Mouse (Mus musculus): ENCODE measurements at regions not wholly inside any gene's neighbourhood (a gene's known extent, or its start where the extent isn't known, plus 50 kb on each side); places are given as distances from the start of the nearest gene placed in this dataset.

GRCm38 (mm10) chr15:38410462-38410861 is 985.1 kb downstream of the 4930447A16Rik start:
- DNase-seq, result peak; percentile 75

DNA sequence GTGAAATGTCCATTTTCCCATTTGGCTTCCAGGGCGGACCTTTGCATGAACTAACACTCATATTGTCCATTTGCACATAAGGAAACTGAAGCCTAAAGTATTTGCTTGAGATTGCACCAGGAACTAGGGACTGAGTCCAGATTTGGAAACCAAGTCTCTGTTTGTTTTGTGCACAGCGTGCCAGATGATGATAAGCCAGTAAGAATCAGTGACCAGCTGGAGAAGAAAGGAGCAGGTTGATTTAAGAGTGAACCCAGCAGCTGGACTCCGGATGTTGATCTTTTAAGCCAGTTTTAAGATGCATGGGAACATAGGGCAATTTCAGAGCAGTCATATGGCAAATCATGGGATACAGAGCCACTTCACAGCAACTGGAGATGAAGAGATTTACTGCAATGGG is 987.1 kb downstream of the 4930447A16Rik start:
- peak; percentile 83 for DNase-seq

GRCm38 (mm10) chr15:38413329-38413728 is 988.0 kb downstream of the 4930447A16Rik start:
- DNase-seq, result peak; percentile 85

GRCm38 (mm10) chr15:38414318-38415090 is 989.1 kb downstream of the 4930447A16Rik start:
- DNase-seq, result peak; percentile 92

DNA sequence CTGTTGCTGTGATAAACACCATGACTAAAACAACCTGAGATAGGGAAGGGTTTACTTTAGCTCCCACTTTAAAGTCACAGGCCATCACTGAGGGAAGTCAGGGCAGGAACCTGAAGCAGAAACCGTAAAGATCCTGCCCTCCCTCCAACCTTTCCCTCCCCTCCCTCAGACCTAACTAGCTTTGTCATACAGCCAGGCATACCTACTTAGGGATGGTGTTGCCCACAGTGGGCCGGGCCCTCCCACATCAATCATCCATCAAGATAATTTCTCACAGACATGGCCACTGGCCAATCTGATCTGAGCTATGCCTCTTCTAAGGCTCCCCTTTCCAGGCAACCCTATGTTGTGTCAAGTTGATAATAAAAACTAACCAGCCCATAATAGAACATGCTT is 989.7 kb downstream of the 4930447A16Rik start:
- DNase-seq, result peak; percentile 87

- peak; percentile 96 for DNase-seq
Measured at GRCm38 (mm10) chr15:38419621-38420020, 994.3 kb downstream of the 4930447A16Rik start.

DNA sequence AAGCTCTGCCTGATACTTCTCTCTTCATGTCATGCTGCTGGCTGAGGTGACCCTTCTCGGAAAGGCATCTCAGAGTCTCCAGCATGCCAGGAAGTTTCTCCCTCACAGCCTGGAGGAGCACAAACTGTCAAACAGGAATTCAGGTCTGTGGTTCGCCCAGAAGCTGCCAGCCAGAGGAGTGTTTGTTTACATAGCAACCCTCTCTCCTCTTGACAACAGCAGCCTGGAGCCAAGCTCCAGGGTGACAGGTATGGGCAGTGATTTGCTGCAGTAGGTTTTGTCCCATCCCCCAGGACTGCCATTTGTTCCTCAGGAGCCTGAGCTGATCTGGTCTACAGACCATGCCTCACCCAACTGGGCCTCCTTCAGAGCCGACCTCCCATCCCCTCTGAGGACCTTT is 995.4 kb downstream of the 4930447A16Rik start:
- peak; percentile 96 for DNase-seq

GRCm38 (mm10) chr15:38422741-38423140 is 997.4 kb downstream of the 4930447A16Rik start:
- peak; percentile 92 for DNase-seq

DNA sequence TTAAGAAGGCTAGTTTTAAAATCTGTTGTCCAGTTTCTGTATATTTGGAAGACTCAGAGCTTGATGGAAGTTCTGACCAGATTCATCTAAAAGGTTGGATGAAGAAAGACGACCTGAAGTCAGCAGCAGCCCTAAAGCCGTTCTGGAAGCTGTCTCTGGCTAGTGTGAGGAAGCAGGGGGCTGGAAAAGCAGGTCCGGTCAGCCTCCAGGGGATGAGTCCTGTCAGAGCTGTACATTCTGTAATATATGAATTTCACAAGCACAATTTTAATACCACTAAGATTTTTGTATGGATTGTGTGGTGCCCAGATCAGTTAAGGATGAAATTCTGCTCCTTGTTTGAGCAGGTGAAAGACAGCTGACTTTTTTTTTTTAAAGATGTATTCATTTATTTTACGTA is 1000.2 kb downstream of the 4930447A16Rik start:
- DNase-seq, result peak; percentile 25

GRCm38 (mm10) chr15:38427966-38428365 is 1002.6 kb downstream of the 4930447A16Rik start:
- DNase-seq, result peak; percentile 73

GRCm38 (mm10) chr15:38431668-38432067 is 1006.3 kb downstream of the 4930447A16Rik start:
- DNase-seq, result peak; percentile 99

GRCm38 (mm10) chr15:38433386-38433785 is 1008.0 kb downstream of the 4930447A16Rik start:
- peak; percentile 75 for DNase-seq

GRCm38 (mm10) chr15:38434239-38434638 is 1008.9 kb downstream of the 4930447A16Rik start:
- DNase-seq, result peak; percentile 31
